Mouse (Mus musculus) heart, embryonic 13.5 days (tissue): ENCODE results near the gene Npff. TPM values are rescaled to one million over a fixed set of nuclear protein-coding genes. Genes with fewer than 3 reads are reported as not detected.

Experiments used
- ATAC-seq: fragments of 200-750 bp; cut with Nextera tagmentation; 2 replicates; pipeline ENCODE4 v1.8.0; 2017; ENCODE audit warnings: moderate TSS enrichment; ENCODE audit not compliant: insufficient number of reproducible peaks, low FRiP score, low TSS enrichment; ENCODE audit errors: extremely low read depth
- H3K27ac ChIP-seq: fragments of 300-500 bp; sonication (generic); replicated peaks from 2 replicates; pipeline ENCODE4 v1.5.1; 2015; ENCODE audit warnings: moderate library complexity, mild to moderate bottlenecking, inconsistent platforms
- H3K27me3 ChIP-seq: fragments of 300-500 bp; sonication (generic); replicated peaks from 2 replicates; pipeline ENCODE4 v1.6.1; 2015; ENCODE audit warnings: mild to moderate bottlenecking, inconsistent platforms
- H3K36me3 ChIP-seq: fragments of 300-500 bp; sonication (generic); 2 replicates; pipeline ENCODE4 v1.6.1; 2015; ENCODE audit warnings: mild to moderate bottlenecking, inconsistent platforms
- H3K4me1 ChIP-seq: fragments of 300-500 bp; sonication (generic); 2 replicates; pipeline ENCODE4 v1.6.1; 2015; ENCODE audit warnings: inconsistent platforms
- H3K4me2 ChIP-seq: fragments of 300-500 bp; sonication (generic); 2 replicates; pipeline ENCODE4 v1.6.1; 2015; ENCODE audit warnings: inconsistent platforms, mild to moderate bottlenecking, moderate library complexity
- H3K4me3 ChIP-seq: fragments of 300-500 bp; sonication (generic); 2 replicates; pipeline ENCODE4 v1.5.1; 2015; ENCODE audit warnings: moderate library complexity, mild to moderate bottlenecking, inconsistent platforms
- H3K9ac ChIP-seq: fragments of 300-500 bp; sonication (generic); 2 replicates; pipeline ENCODE4 v1.6.1; 2015; ENCODE audit warnings: inconsistent platforms, mild to moderate bottlenecking, moderate library complexity
- H3K9me3 ChIP-seq: fragments of 300-500 bp; sonication (generic); 2 replicates; pipeline ENCODE4 v1.6.1; 2016; ENCODE audit warnings: inconsistent platforms
- WGBS: fragments of 180-500 bp; shearing (Covaris S2); methylation state at CpG from one replicate; pipeline ENCODE4 v1.1.7; 2015; ENCODE audit warnings: mixed read lengths; 5-methylcytosine and 5-hydroxymethylcytosine counted together
- polyA plus RNA-seq: library from polyadenylated mRNA; unstranded; fragments of >200 nt; fragmentation: Nextera tagmentation; extraction: Ambion mirVana; gene quantifications from 2 replicates; pipeline ENCODE4 v1.2.1, GENCODE M21; 2015

Gene Npff
- polyA plus RNA-seq, 1 experiment from 2014 or later = 1.0 TPM

DNA sequence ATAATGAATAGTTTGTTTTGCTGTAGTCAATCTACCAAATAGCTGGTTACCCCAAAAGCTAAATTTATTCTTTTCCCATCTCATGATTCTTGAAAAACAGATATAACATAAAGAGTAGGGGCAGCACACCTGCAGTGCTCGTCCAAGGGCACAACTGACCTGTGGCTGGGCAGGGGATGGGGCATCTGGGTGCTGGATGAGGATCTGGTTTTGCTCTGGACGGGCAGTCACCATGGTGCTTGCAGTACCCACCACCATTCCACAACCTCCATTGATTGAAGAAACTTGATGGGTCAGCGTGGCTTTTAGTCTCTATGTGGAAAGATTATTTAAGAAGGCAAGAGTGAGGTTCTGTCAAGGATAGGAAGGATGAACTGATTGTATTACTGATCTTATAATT lies 21.5 kb upstream of the Npff start:
- Histone ChIP-seq H3K9ac (no peak overlapping the region), H3K27ac (no peak overlapping the region), H3K27me3 (no peaks in the 10 kb centered on the region), H3K4me1 (peaks cover 10% of the 10 kb centered on the region), H3K4me3 (no peak overlapping the region), H3K4me2 (no peak overlapping the region), H3K9me3 (no peaks in the 10 kb centered on the region), H3K36me3 (peaks cover 90% of the 10 kb centered on the region)
- no peak for ATAC-seq
- WGBS = 89% methylated on average over 3 of the region's 3 CpGs

DNA sequence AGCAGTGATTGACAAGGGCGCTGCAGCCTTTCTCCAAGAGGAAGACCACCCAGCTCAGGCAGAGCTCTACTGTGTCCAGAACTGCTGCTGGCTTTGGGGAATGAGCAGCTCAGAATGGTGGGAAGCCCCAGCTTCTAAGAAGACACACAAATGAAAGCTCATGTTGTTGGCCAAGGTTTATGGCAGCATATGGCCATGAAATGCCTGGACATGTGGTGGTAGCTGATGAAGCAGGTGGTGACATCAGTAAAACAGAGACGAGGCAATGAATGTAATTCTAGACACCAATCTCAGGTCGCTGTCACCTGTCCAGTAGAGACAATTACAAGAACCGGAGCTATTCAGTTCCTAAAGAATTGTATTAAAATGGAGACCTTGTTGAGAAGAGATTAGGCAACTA lies 20.1 kb upstream of the Npff start:
- H3K36me3 ChIP-seq = peaks cover 92% of the 10 kb centered on the region
- H3K4me1 ChIP-seq = peaks cover 10% of the 10 kb centered on the region
- 91% methylated on average over 4 of the region's 4 CpGs for WGBS
- no peaks in the 10 kb centered on the region for H3K27me3 ChIP-seq
- no peak overlapping the region for H3K4me2 ChIP-seq
- H3K4me3 ChIP-seq = no peak overlapping the region
- no peaks in the 10 kb centered on the region for H3K9me3 ChIP-seq
- no peak overlapping the region for H3K9ac ChIP-seq
- H3K27ac ChIP-seq = no peak overlapping the region
- no peak for ATAC-seq

DNA sequence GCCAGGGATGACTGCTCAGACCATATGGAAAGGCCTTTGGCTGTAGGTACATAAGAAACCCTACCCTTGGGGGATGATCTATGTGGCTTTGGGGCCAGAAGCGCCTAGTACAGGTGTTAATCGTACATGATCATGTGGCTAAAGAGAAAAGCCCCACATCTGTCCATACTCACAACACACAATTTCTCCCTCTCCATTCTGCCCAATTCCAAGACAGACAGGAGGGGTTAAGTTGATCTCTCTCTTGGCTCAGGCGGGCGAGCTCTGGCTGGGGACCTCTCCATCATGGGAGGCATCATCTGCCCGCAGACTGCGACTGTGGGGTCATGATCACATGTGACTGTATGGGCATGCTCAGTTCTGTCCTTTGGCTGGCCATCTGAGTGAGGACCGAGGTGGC lies 9.2 kb upstream of the Npff start:
- Histone ChIP-seq H3K27me3 (no peaks in the 10 kb centered on the region), H3K9me3 (no peaks in the 10 kb centered on the region), H3K4me1 (no peaks in the 10 kb centered on the region), H3K27ac (no peak overlapping the region), H3K9ac (no peak overlapping the region), H3K4me2 (no peak overlapping the region), H3K4me3 (no peak overlapping the region), H3K36me3 (peaks cover 94% of the 10 kb centered on the region)
- ATAC-seq = no peak
- WGBS = 92% methylated on average over 7 of the region's 7 CpGs

DNA sequence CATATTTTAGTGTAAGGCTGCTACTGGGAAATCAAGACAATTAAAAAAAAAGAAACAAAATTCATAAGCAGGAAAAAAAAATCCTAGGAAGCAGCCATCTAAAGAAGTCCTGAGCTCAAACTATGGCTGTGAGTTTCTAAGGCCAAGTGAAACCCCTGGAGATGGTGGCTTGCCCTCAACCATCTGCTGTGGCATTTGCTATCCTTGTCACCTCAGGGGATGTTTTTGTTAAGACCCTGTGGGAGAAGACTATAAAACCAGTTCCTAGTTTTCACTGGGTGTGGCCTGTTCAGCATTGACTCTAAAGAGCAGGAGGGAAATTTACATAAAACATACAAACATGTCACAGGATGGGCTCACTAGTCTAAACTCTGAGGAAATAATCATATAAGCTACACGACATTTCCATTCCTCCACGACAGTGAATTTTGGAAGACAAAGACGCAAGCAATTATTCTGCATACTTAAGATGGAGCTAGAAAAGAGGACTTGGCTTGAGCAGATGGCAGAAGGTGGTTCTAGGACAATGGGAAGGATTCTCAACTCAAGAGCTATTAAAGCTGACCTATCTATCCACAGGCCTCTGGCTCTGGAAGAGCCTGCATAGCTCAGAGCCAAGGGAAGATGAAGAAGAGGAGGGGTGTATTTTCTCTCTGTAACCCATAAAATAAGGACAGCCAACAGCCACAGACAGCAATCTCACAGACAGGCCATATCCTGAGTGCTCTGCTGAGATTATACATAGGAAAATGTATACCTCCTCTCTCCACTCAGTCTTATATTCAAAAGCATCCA lies 7.6 kb upstream of the Npff start:
- Histone ChIP-seq H3K4me1 (no peaks in the 10 kb centered on the region), H3K4me3 (no peak overlapping the region), H3K27ac (no peak overlapping the region), H3K36me3 (peaks cover 97% of the 10 kb centered on the region), H3K27me3 (no peaks in the 10 kb centered on the region), H3K9ac (no peak overlapping the region), H3K9me3 (no peaks in the 10 kb centered on the region), H3K4me2 (no peak overlapping the region)
- WGBS = 92% methylated on average over 3 of the region's 3 CpGs
- no peak for ATAC-seq

DNA sequence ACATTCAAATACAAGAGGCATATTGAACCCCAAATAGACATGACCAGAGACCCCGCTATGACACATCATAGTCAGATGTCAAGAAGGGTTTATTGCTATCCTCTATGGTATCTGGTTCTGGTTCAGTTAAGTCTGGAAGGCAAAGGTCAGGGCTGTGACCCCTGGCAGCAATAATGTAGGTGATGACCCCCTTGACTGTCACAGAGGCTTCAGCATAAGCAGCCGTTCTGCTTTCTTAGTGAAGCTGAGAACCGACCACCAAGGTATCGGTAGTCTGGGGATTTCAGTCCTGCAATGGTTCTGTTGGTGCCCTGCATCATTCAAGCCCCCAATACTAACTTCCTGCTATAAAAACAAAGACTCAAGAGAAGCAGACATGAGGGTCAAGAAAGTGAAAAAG lies 6.8 kb upstream of the Npff start:
- WGBS = 87% methylated on average over 4 of the region's 4 CpGs
- Histone ChIP-seq H3K4me2 (no peak overlapping the region), H3K27me3 (no peaks in the 10 kb centered on the region), H3K4me1 (no peaks in the 10 kb centered on the region), H3K9ac (no peak overlapping the region), H3K4me3 (no peak overlapping the region), H3K9me3 (no peaks in the 10 kb centered on the region), H3K36me3 (peaks cover 94% of the 10 kb centered on the region), H3K27ac (no peak overlapping the region)
- ATAC-seq = no peak

DNA sequence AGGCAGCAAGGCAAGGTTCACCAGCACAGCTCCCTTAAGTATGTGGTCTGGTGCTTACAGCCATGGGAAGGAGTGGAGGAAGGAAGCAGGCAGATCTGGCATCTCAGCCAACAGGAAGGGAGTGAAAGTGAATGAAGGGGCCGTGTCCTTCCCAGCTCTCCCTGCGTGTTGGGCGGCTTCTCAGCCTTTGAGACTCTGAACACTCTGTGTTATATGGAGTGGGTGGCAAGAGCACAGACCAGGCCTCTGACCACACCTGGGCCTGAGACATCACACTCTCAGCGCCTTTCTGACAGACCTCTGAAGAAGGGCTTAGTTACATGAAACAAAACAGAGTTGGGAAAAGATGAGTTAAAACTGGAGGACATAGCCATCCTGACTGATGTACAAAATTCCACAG lies 5.8 kb upstream of the Npff start:
- no peaks in the 10 kb centered on the region for H3K4me1 ChIP-seq
- no peak overlapping the region for H3K4me2 ChIP-seq
- no peak overlapping the region; the same call in 1 of the 2 replicates for H3K9ac ChIP-seq
- H3K36me3 ChIP-seq = peaks cover 93% of the 10 kb centered on the region
- H3K9me3 ChIP-seq = no peaks in the 10 kb centered on the region
- H3K27ac ChIP-seq = 0 out of 2 replicates have a peak overlapping the region, but pooled peaks have one; percentile 5
- H3K27me3 ChIP-seq = no peaks in the 10 kb centered on the region
- no peak overlapping the region for H3K4me3 ChIP-seq
- WGBS = 79% methylated on average over 4 of the region's 4 CpGs
- ATAC-seq = no peak

DNA sequence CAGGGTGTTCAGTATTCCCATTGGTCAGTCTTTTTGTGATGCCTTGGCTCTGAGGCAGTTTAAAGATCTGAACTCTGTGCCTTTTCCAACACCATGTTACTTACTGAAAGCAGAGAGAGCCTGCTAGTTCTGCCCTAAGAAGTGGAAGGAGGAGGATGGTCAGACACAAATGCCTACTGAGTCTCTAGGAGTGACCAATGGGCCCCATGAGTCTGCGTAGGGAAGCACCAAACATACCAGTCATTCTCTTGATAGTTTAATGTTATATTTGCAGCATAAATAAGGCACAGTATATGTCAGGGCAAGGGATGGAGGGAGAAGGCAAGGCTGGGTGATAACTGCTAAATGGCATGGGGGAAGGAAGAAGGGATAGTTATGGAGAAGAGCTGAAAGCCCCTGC lies 3.7 kb upstream of the Npff start:
- 82% methylated on average over 1 of the region's 1 CpGs for WGBS
- ATAC-seq = no peak
- H3K36me3 ChIP-seq = peaks cover 90% of the 10 kb centered on the region

DNA sequence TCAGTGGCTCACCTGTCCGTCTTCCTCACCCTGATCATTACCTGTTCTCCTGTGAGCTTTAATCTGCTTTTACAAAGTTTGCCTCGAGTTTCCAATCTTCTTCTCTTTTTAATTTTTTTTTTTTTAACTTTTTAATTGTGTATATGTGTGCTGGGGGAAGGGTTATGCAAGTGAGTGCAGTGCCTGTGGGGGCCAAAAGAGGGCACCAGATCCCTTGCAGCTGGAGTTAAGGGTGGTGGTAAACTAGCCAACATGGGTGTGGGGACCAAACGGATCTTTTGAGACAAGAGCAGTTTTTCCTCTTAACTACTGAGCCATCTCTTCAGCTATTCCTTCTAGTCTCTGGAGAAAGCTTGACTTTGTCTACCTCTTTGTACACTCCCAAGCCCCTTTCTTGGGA lies 3.2 kb upstream of the Npff start:
- Histone ChIP-seq H3K9me3 (no peaks in the 10 kb centered on the region), H3K9ac (no peak overlapping the region), H3K4me2 (no peak overlapping the region), H3K27me3 (no peaks in the 10 kb centered on the region), H3K27ac (no peak overlapping the region), H3K36me3 (peaks cover 87% of the 10 kb centered on the region), H3K4me3 (no peak overlapping the region), H3K4me1 (no peaks in the 10 kb centered on the region)
- no peak for ATAC-seq
- WGBS = 77% methylated on average over 3 of the region's 3 CpGs

More for the DNA sequence above, 3.7 kb upstream of the Npff start:
- Histone ChIP-seq H3K9ac (no peak overlapping the region), H3K4me3 (no peak overlapping the region), H3K9me3 (no peaks in the 10 kb centered on the region), H3K27ac (no peak overlapping the region), H3K4me2 (no peak overlapping the region), H3K4me1 (no peaks in the 10 kb centered on the region), H3K27me3 (no peaks in the 10 kb centered on the region)

DNA sequence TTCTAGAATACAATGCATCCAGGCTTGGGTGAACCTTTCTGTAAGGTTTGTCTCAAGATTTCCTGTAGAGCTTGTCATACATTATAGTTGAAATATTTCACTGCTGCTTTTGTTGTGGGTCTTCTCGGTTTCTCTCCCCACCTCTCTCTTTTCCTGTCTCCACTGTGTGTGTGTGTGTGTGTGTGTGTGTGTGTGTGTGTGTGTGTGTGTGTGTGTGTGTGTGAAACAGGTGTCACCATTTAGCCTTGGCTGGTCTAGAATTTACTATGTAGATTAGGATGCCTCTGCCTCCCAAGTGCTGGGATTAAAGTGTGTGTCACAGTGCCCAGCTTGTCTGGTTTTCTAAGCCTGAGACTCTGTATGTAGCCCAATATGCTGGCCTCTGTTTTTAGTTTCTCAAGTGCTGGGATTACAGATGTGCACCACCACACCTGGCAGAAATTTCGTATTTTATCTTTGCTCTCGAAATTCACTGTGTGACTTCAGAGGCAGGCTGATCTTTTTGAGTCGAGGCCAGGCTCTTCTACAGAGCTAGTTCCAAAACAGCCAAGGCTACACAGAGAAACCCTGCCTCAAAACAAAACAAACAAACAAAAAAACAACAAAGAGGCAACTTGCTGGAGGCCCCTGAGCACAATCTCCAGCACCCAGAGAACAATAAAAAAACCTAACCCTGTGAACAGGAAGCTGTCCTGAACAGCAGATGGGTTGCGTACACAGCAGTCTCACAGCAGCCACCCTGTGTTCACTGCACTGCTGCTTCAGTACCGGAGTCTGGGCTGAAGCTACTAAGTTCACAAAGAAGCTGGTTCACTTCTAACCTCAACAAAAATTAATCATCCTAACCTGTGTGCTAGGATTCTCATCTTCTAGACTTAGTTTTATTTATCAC lies 1.6 kb upstream of the Npff start:
- 77% methylated on average over 6 of the region's 6 CpGs for WGBS
- H3K36me3 ChIP-seq = peaks cover 87% of the 10 kb centered on the region

DNA sequence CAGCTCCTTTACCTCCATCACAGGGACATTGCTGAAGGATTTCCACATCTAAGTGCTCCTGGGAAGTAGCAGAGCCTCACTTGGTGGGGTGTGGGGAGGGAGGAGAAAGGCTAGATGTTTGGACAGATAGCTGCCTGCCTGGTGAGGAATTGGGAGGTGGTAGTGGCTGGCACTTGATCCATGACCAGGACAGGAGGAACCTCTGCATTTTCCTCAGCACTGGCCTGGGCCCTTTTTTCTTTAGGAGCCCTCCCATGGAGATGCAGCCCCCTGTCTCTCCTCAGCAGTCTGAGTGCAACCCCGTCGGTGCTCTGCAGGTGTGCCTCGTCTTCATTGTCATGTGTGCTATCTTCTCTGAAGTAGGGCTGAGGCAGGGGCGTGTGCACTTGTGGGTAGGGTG lies 3.3 kb downstream of the Npff start:
- H3K4me2 ChIP-seq = no peak overlapping the region
- ATAC-seq = no peak
- peaks cover 52% of the 10 kb centered on the region for H3K36me3 ChIP-seq
- H3K27ac ChIP-seq = no peak overlapping the region
- WGBS = 77% methylated on average over 4 of the region's 4 CpGs
- no peaks in the 10 kb centered on the region for H3K9me3 ChIP-seq
- no peak overlapping the region for H3K9ac ChIP-seq
- H3K27me3 ChIP-seq = no peaks in the 10 kb centered on the region
- no peak overlapping the region for H3K4me3 ChIP-seq
- H3K4me1 ChIP-seq = peaks cover 24% of the 10 kb centered on the region

More for the DNA sequence above, 1.6 kb upstream of the Npff start:
- Histone ChIP-seq H3K4me3 (no peak overlapping the region), H3K4me2 (no peak overlapping the region), H3K27me3 (no peaks in the 10 kb centered on the region), H3K4me1 (no peaks in the 10 kb centered on the region), H3K9ac (no peak overlapping the region), H3K27ac (no peak overlapping the region), H3K9me3 (no peaks in the 10 kb centered on the region)
- no peak for ATAC-seq

DNA sequence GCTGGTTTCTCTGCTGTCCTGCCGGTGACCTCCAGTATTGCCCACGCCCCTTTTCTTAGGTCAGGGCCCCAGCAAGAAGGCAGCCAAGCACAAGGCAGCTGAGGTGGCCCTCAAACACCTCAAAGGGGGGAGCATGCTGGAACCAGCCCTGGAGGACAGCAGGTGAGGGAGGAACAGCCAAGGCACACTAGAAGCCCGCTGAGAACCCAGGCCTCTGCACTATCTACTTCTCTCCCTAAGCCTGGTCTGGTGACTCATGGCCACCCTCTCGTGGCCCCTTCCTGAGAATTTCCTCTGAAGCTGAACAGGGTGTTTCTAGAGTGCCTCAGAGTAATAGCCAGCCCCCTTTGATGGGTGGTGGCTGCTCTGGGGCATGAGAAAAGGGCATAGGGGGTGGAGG lies 4.3 kb downstream of the Npff start:
- Histone ChIP-seq H3K4me3 (no peak overlapping the region), H3K4me1 (peaks cover 34% of the 10 kb centered on the region), H3K27me3 (no peaks in the 10 kb centered on the region), H3K9me3 (no peaks in the 10 kb centered on the region), H3K27ac (peak overlapping the region; percentile 97; the same call in 1 of the 2 replicates), H3K9ac (peak overlapping the region; percentile 85), H3K36me3 (peaks cover 42% of the 10 kb centered on the region), H3K4me2 (peak overlapping the region; percentile 93)
- ATAC-seq = no peak
- WGBS = 31% methylated on average over 4 of the region's 4 CpGs
